Mouse (Mus musculus) embryonic facial prominence, embryonic 14.5 days (tissue): ENCODE measurements at regions not wholly inside any gene's neighbourhood (a gene's known extent, or its start where the extent isn't known, plus 50 kb on each side); places are given as distances from the start of the nearest gene placed in this dataset.
A peak's percentile ranks its signal among the peaks of the same experiment; 100 is the strongest.

ENCODE experiments used
- ATAC-seq: fragments of 200-750 bp; cut with Nextera tagmentation; 2 replicates; pipeline ENCODE4 v1.8.0; 2017; ENCODE audit warnings: low read depth, moderate number of reproducible peaks, moderate TSS enrichment
- DNase-seq: peaks from one replicate; pipeline ENCODE4 v3.0.0-alpha.2; 2015; ENCODE audit warnings: low spot score
- H3K27ac ChIP-seq: fragments of 300-500 bp; sonication (generic); replicated peaks from 2 replicates; pipeline ENCODE4 v1.5.1; 2014; ENCODE audit warnings: low read depth, mild to moderate bottlenecking, low read length, moderate library complexity
- H3K27me3 ChIP-seq: fragments of 300-500 bp; sonication (generic); replicated peaks from 2 replicates; pipeline ENCODE4 v1.6.1; 2014; ENCODE audit warnings: low read length; ENCODE audit not compliant: control insufficient read depth, insufficient read depth
- H3K36me3 ChIP-seq: fragments of 300-500 bp; sonication (generic); 2 replicates; pipeline ENCODE4 v1.6.1; 2014; ENCODE audit warnings: low read length, mixed read lengths; ENCODE audit not compliant: control insufficient read depth, insufficient read depth
- H3K4me1 ChIP-seq: fragments of 300-500 bp; sonication (generic); 2 replicates; pipeline ENCODE4 v1.6.1; 2014; ENCODE audit warnings: antibody characterized with exemption, low read length; ENCODE audit not compliant: control insufficient read depth, insufficient read depth
- H3K4me2 ChIP-seq: fragments of 300-500 bp; sonication (generic); 2 replicates; pipeline ENCODE4 v1.6.1; 2014; ENCODE audit warnings: low read depth, mild to moderate bottlenecking, low read length, moderate library complexity, mixed read lengths
- H3K4me3 ChIP-seq: fragments of 300-500 bp; sonication (generic); 2 replicates; pipeline ENCODE4 v1.5.1; 2014; ENCODE audit warnings: low read depth, mild to moderate bottlenecking, low read length
- H3K9ac ChIP-seq: fragments of 300-500 bp; sonication (generic); 2 replicates; pipeline ENCODE4 v1.6.1; 2014; ENCODE audit warnings: low read depth, mild to moderate bottlenecking, low read length, moderate library complexity, mixed read lengths
- H3K9me3 ChIP-seq: fragments of 300-500 bp; sonication (generic); 2 replicates; pipeline ENCODE4 v1.6.1; 2016; ENCODE audit warnings: low read length; ENCODE audit not compliant: control insufficient read depth
- WGBS: fragments of 180-500 bp; shearing (Covaris S2); extraction: QIAGEN DNeasy Blood & Tissue Kit; methylation state at CpG from one replicate; pipeline ENCODE4 v1.1.7; 2014; 5-methylcytosine and 5-hydroxymethylcytosine counted together

GRCm38 (mm10) chr13:30484527-30485185, 60.5 kb downstream of the Uqcrfs1 start:
- 0 out of 2 replicates have a peak overlapping the region, but pooled peaks have one; percentile 48 for H3K27ac ChIP-seq
- DNase-seq: peak; percentile 45
- no peak overlapping the region for H3K4me3 ChIP-seq
- H3K9ac ChIP-seq: no peak overlapping the region
- H3K4me1 ChIP-seq: 0 out of 2 replicates have a peak, but pooled peaks cover 5% of the 10 kb centered on the region
- H3K4me2 ChIP-seq: peak overlapping the region; percentile 23; the same call in 1 of the 2 replicates
- ATAC-seq: no peak
- 32% methylated on average over 13 of the region's 13 CpGs for WGBS
- H3K9me3 ChIP-seq: no peaks in the 10 kb centered on the region
- no peaks in the 10 kb centered on the region for H3K36me3 ChIP-seq
- H3K27me3 ChIP-seq: no peaks in the 10 kb centered on the region

GRCm38 (mm10) chr13:30479128-30479666, 66.0 kb downstream of the Uqcrfs1 start:
- H3K9me3 ChIP-seq: 0 out of 2 replicates have a peak, but pooled peaks cover 3% of the 10 kb centered on the region
- no peaks in the 10 kb centered on the region for H3K4me1 ChIP-seq
- H3K4me2 ChIP-seq: no peak overlapping the region
- H3K4me3 ChIP-seq: no peak overlapping the region
- no peaks in the 10 kb centered on the region for H3K36me3 ChIP-seq
- ATAC-seq: no peak
- WGBS: 47% methylated on average over 6 of the region's 6 CpGs
- no peak overlapping the region for H3K27ac ChIP-seq
- peak; percentile 26 for DNase-seq
- no peak overlapping the region for H3K9ac ChIP-seq
- no peaks in the 10 kb centered on the region for H3K27me3 ChIP-seq

GRCm38 (mm10) chr13:30478556-30478955, 66.6 kb downstream of the Uqcrfs1 start:
- Histone ChIP-seq H3K27me3 (no peaks in the 10 kb centered on the region), H3K4me3 (no peak overlapping the region), H3K4me1 (no peaks in the 10 kb centered on the region), H3K27ac (no peak overlapping the region), H3K9ac (no peak overlapping the region), H3K36me3 (no peaks in the 10 kb centered on the region), H3K4me2 (no peak overlapping the region), H3K9me3 (0 out of 2 replicates have a peak, but pooled peaks cover 3% of the 10 kb centered on the region)
- no peak for ATAC-seq
- WGBS: 44% methylated on average over 2 of the region's 2 CpGs
- no peak for DNase-seq

- H3K4me3 ChIP-seq: no peak overlapping the region
- H3K27me3 ChIP-seq: no peaks in the 10 kb centered on the region
- H3K9ac ChIP-seq: no peak overlapping the region
- no peak for ATAC-seq
- DNase-seq: peak; percentile 10
- no peak overlapping the region for H3K27ac ChIP-seq
- no peaks in the 10 kb centered on the region for H3K36me3 ChIP-seq
- no peaks in the 10 kb centered on the region for H3K4me1 ChIP-seq
- no peaks in the 10 kb centered on the region for H3K9me3 ChIP-seq
- 69% methylated on average over 5 of the region's 5 CpGs for WGBS
- no peak overlapping the region for H3K4me2 ChIP-seq
Observed at GRCm38 (mm10) chr13:30471300-30471699, 73.9 kb downstream of the Uqcrfs1 start.

- Histone ChIP-seq H3K4me2 (no peak overlapping the region), H3K4me1 (no peaks in the 10 kb centered on the region), H3K9ac (no peak overlapping the region), H3K27me3 (no peaks in the 10 kb centered on the region), H3K4me3 (no peak overlapping the region), H3K27ac (no peak overlapping the region), H3K9me3 (no peaks in the 10 kb centered on the region), H3K36me3 (no peaks in the 10 kb centered on the region)
- 89% methylated on average over 1 of the region's 1 CpGs for WGBS
- no peak for DNase-seq
- no peak for ATAC-seq
Observed at GRCm38 (mm10) chr13:30467104-30467503, 78.1 kb downstream of the Uqcrfs1 start.

GRCm38 (mm10) chr13:30465439-30465838, 79.7 kb downstream of the Uqcrfs1 start:
- DNase-seq: no peak
- no peaks in the 10 kb centered on the region for H3K4me1 ChIP-seq
- no peaks in the 10 kb centered on the region for H3K36me3 ChIP-seq
- H3K4me3 ChIP-seq: no peak overlapping the region
- H3K4me2 ChIP-seq: no peak overlapping the region
- H3K9ac ChIP-seq: no peak overlapping the region
- H3K9me3 ChIP-seq: no peaks in the 10 kb centered on the region
- H3K27me3 ChIP-seq: no peaks in the 10 kb centered on the region
- ATAC-seq: no peak
- WGBS: 78% methylated on average over 5 of the region's 5 CpGs
- no peak overlapping the region for H3K27ac ChIP-seq

GRCm38 (mm10) chr13:30455278-30455681, 89.9 kb downstream of the Uqcrfs1 start:
- Histone ChIP-seq H3K27ac (no peak overlapping the region), H3K4me1 (no peaks in the 10 kb centered on the region), H3K4me3 (no peak overlapping the region), H3K4me2 (no peak overlapping the region), H3K36me3 (no peaks in the 10 kb centered on the region), H3K9ac (no peak overlapping the region), H3K27me3 (no peaks in the 10 kb centered on the region), H3K9me3 (no peaks in the 10 kb centered on the region)
- no peak for DNase-seq
- 60% methylated on average over 8 of the region's 8 CpGs for WGBS
- ATAC-seq: no peak

- no peak for DNase-seq
- Histone ChIP-seq H3K9me3 (no peaks in the 10 kb centered on the region), H3K4me3 (no peak overlapping the region), H3K4me1 (no peaks in the 10 kb centered on the region), H3K36me3 (no peaks in the 10 kb centered on the region), H3K4me2 (no peak overlapping the region), H3K9ac (no peak overlapping the region), H3K27ac (no peak overlapping the region), H3K27me3 (no peaks in the 10 kb centered on the region)
- 57% methylated on average over 2 of the region's 2 CpGs for WGBS
- ATAC-seq: no peak
Observed at GRCm38 (mm10) chr13:30452126-30452525, 93.0 kb downstream of the Uqcrfs1 start.

GRCm38 (mm10) chr13:30448895-30449294, 96.3 kb downstream of the Uqcrfs1 start:
- Histone ChIP-seq H3K4me1 (no peaks in the 10 kb centered on the region), H3K4me2 (no peak overlapping the region), H3K27me3 (no peaks in the 10 kb centered on the region), H3K4me3 (no peak overlapping the region), H3K36me3 (no peaks in the 10 kb centered on the region), H3K27ac (no peak overlapping the region), H3K9me3 (no peaks in the 10 kb centered on the region), H3K9ac (no peak overlapping the region)
- no peak for DNase-seq
- no peak for ATAC-seq
- WGBS: 89% methylated on average over 4 of the region's 4 CpGs
